Mouse (Mus musculus): ENCODE measurements around the gene Dync2h1. TPM values are rescaled to one million over a fixed set of nuclear protein-coding genes. Genes with fewer than 3 reads are reported as not detected.
"Not testable (repeated sequence)": the region's sequence is repeated elsewhere in the genome, so short reads cannot be mapped to it uniquely, and the experiment has no call there.

Gene Dync2h1
- 23.5 and 23.7 TPM in 2 replicates for polyA plus RNA-seq (2015; fragmentation: Nextera tagmentation; extraction: Ambion mirVana)

- Histone ChIP-seq H3K4me3 (peak within 1 kb of the TSS; percentile 96), H3K36me3 (no peaks in the 10 kb centered on the region), H3K27ac (peak within 1 kb of the TSS; percentile 96), H3K9me3 (no peaks in the 10 kb centered on the region), H3K27me3 (no peaks in the 10 kb centered on the region), H3K4me1 (peaks cover 12% of the 10 kb centered on the region), H3K4me2 (peak within 1 kb of the TSS; percentile 74), H3K9ac (peak within 1 kb of the TSS; percentile 96)
- ATAC-seq (ENCODE audit: insufficient number of reproducible peaks, insufficient read depth, low FRiP score, low TSS enrichment, low read depth), result peak; percentile 98
- under 1% methylated on average over 60 of the region's 62 CpGs for WGBS
Measured at GRCm38 (mm10) chr9:7184172-7184896, at the start of gene Dync2h1, which contains the start of gene Dcun1d5. Dync2h1 (minus strand) TSS chr9:7184446. Dcun1d5 (plus strand) TSS chr9:7184520.

GRCm38 (mm10) chr9:7221460-7221859, 37.2 kb upstream of the Dync2h1 start:
- no peaks in the 10 kb centered on the region for H3K9me3 ChIP-seq
- no peak overlapping the region for H3K9ac ChIP-seq
- no peak overlapping the region for H3K4me3 ChIP-seq
- H3K4me2 ChIP-seq, result no peak overlapping the region
- no peaks in the 10 kb centered on the region for H3K4me1 ChIP-seq
- no peaks in the 10 kb centered on the region for H3K27me3 ChIP-seq
- H3K27ac ChIP-seq, result no peak overlapping the region
- WGBS, result 75% methylated on average over 7 of the region's 7 CpGs
- ATAC-seq (ENCODE audit: insufficient number of reproducible peaks, insufficient read depth, low FRiP score, low TSS enrichment, low read depth), result no peak
- H3K36me3 ChIP-seq, result peaks cover 10% of the 10 kb centered on the region; the same call in 1 of the 2 replicates

GRCm38 (mm10) chr9:7221024-7221423, 36.8 kb upstream of the Dync2h1 start:
- Histone ChIP-seq H3K4me1 (no peaks in the 10 kb centered on the region), H3K4me2 (no peak overlapping the region), H3K9me3 (no peaks in the 10 kb centered on the region), H3K4me3 (no peak overlapping the region), H3K27ac (no peak overlapping the region), H3K9ac (no peak overlapping the region), H3K36me3 (peaks cover 10% of the 10 kb centered on the region; the same call in 1 of the 2 replicates), H3K27me3 (no peaks in the 10 kb centered on the region)
- 80% methylated on average over 5 of the region's 5 CpGs for WGBS
- ATAC-seq (ENCODE audit: insufficient number of reproducible peaks, insufficient read depth, low FRiP score, low TSS enrichment, low read depth), result no peak

DNA sequence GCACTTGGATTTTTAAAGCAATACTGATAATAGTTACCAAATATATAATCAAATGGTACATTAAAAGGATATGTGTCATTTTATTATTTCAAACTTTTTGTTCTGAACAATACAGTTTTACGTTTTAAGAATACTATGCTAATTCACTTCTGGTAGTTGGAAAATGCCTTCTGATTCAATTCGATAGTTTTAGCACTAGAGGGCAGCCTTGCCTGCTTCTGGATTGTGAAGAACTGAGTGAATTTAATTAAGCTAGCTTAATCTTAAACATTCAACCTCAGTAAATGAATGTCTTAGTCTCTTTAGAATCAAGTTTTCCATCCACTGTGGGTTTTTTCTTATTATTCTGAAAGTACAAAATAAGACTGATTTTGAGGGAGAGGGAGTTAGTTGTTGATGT, 32.0 kb upstream of the Dync2h1 start:
- Histone ChIP-seq H3K9ac (no peak overlapping the region), H3K4me3 (no peak overlapping the region), H3K9me3 (0 out of 2 replicates have a peak, but pooled peaks cover 5% of the 10 kb centered on the region), H3K27ac (no peak overlapping the region), H3K4me2 (no peak overlapping the region), H3K4me1 (no peaks in the 10 kb centered on the region), H3K27me3 (no peaks in the 10 kb centered on the region), H3K36me3 (peaks cover 30% of the 10 kb centered on the region)
- 42% methylated on average over 2 of the region's 2 CpGs for WGBS
- no peak for ATAC-seq (ENCODE audit: insufficient number of reproducible peaks, insufficient read depth, low FRiP score, low TSS enrichment, low read depth)

DNA sequence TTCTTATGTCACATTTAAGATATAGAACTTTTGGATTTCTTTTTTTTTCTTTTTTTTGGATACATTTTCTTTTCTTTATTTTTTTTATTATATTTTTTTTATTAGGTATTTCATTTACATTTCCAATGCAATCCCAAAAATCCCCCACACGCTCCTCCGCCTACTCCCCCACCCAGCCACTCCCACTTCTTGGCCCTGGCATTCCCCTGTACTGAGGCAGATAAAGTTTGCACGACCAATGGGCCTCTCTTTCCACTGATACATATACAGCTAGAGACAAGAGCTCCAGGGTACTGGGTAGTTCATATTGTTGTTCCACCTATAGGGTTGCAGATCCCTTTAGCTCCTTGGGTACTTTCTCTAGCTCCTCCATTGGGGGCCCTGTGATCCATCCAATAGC, 6.4 kb upstream of the Dync2h1 start:
- H3K9me3 ChIP-seq; H3K4me3 ChIP-seq; ATAC-seq (ENCODE audit: insufficient number of reproducible peaks, insufficient read depth, low FRiP score, low TSS enrichment, low read depth); H3K27ac ChIP-seq; H3K4me2 ChIP-seq; H3K4me1 ChIP-seq; H3K27me3 ChIP-seq; H3K9ac ChIP-seq; H3K36me3 ChIP-seq: not testable (repeated sequence)
- 89% methylated on average over 3 of the region's 3 CpGs for WGBS

- Histone ChIP-seq H3K4me1 (peaks cover 12% of the 10 kb centered on the region), H3K9ac (peak overlapping the region; percentile 96), H3K27me3 (no peaks in the 10 kb centered on the region), H3K36me3 (peaks cover 1% of the 10 kb centered on the region; the same call in 1 of the 2 replicates), H3K4me2 (peak overlapping the region; percentile 74), H3K4me3 (peak overlapping the region; percentile 96), H3K27ac (peak overlapping the region; percentile 96), H3K9me3 (no peaks in the 10 kb centered on the region)
- under 1% methylated on average over 26 of the region's 31 CpGs for WGBS
- peak; percentile 74; the same call in 1 of the 2 replicates for ATAC-seq (ENCODE audit: insufficient number of reproducible peaks, insufficient read depth, low FRiP score, low TSS enrichment, low read depth)
Measured at GRCm38 (mm10) chr9:7184897-7185291, 648 bp upstream of the Dync2h1 start.

DNA sequence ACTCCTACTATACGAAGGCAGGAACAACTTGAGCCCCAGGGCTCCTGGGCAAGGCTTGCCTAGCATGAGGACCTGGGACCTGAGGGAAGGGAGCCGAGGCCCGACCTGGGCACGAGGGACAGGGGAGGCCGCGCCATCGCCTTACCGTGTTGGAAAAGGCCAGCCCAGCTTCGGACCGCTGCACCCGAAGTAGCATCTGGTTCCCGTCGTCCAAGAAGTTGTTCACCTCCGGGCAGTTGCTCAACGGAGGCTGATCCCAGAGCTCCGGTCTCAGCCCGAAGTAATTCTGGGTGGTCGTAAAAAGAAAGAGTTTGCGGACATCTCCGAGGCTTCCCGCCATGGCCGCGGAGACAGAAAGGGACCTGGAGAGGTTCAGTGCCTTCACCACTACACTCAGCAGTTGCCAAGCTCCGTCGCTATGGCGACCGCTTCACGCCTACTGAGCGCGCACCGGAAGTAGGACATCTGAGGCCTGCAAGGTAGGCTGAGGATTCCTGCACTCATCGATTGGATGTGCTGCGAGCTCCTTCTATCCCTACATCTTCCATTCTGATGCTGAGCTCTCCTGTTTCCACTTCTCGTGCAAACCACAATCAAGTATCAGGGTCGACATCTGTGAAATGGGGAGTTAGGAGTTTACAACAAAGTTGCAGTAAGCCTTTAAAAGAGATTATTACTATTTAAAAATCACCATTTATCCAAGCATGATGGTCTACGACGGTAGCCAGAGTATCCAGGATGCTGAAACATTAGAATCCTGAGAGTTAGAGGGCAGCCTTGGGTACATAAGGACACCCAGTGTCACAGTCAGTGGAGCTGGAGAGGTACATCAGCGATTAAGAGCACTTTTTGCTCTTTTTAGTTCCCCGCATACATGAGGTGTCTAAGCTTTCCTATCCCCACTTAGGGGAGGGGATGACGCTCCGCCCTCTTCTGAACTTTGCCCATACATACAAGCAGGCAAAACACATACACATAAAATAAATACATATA, 7.3 kb downstream of the Dync2h1 start:
- peaks cover 5% of the 10 kb centered on the region; the same call in 1 of the 2 replicates for H3K4me1 ChIP-seq
- no peaks in the 10 kb centered on the region for H3K27me3 ChIP-seq
- peak overlapping the region; percentile 65 for H3K4me3 ChIP-seq
- peak overlapping the region; percentile 80 for H3K9ac ChIP-seq
- H3K4me2 ChIP-seq, result peak overlapping the region; percentile 80
- 8% methylated on average over 41 of the region's 41 CpGs for WGBS
- peak; percentile 97 for ATAC-seq (ENCODE audit: insufficient number of reproducible peaks, insufficient read depth, low FRiP score, low TSS enrichment, low read depth)
- H3K27ac ChIP-seq, result peak overlapping the region; percentile 28; the same call in 1 of the 2 replicates
- H3K36me3 ChIP-seq, result peaks cover 8% of the 10 kb centered on the region; the same call in 1 of the 2 replicates
- no peaks in the 10 kb centered on the region for H3K9me3 ChIP-seq

DNA sequence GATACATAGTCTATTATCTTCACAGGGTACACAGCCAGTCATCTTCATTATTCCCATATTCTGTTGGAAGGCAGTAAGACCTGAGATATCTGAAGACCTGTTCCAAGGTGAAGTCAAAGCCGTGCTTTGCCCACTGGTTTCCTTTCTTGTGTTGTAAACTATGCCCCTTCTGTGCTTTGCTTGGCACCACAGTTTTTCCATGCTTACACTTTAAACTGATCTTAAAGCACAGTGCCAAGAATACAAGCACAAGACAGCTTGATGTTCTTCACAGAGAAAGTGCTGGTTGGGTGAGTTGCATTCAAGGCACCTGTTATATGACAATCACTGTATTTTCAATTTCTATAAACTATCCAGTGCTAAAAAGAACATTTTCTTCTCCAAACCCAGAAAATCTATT, 10.5 kb downstream of the Dync2h1 start:
- no peak overlapping the region for H3K27ac ChIP-seq

DNA sequence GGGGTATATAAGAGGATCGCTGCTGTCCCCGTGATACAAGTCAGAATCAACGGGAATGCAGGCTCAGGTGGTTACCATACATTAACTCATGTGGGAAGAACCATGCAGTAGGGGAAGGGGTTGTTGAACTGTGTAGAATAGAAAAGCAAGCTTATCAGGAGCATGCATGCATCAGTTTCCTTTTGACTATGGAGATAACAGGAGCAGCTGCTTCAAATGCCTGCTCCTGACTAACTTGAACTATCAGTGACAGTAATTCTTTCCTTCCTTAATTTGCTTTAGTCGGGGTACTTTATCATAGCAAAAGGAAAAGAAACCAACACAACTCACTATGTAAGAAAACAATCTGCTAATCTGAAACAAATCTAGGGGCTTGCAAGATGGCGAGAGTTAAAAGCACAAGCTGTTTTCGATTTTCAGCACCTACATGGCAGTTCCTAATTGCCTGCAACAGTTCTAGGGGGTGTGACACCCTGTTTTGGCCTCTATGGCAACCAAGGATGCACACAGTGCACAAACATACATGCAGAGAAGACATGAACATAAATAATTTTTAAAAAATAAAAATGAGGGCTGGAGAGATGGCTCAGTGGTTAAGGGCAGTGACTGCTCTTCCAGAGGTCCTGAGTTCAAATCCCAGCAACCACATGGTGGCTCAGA, 16.8 kb downstream of the Dync2h1 start:
- 76% methylated on average over 6 of the region's 6 CpGs for WGBS
- H3K4me2 ChIP-seq, result no peak overlapping the region

More for the DNA sequence above, 10.5 kb downstream of the Dync2h1 start:
- no peak overlapping the region for H3K4me2 ChIP-seq
- H3K9me3 ChIP-seq, result no peaks in the 10 kb centered on the region
- peaks cover 17% of the 10 kb centered on the region for H3K36me3 ChIP-seq
- peaks cover 5% of the 10 kb centered on the region; the same call in 1 of the 2 replicates for H3K4me1 ChIP-seq
- no peaks in the 10 kb centered on the region for H3K27me3 ChIP-seq
- no peak overlapping the region for H3K9ac ChIP-seq
- H3K4me3 ChIP-seq, result no peak overlapping the region
- ATAC-seq (ENCODE audit: insufficient number of reproducible peaks, insufficient read depth, low FRiP score, low TSS enrichment, low read depth), result no peak
- 88% methylated on average over 1 of the region's 1 CpGs for WGBS

DNA sequence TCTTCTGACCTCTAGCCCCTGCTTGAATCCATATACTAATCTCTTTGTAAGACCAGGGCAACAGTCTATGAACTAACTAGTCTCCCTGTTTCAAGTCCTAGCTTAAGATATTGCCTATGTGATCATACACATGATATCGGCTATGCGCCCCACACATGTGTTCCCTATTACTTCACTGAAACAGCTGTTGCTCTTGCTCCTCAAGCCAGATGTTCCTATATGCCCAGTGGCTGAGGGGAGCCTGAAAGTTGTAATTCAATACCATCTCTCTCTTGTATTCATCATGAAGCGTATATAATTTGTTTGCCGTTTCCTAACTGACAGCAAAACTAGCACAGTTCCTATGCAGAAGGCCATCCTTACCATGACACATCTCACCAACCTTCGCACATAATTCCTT, 23.6 kb downstream of the Dync2h1 start:
- H3K27me3 ChIP-seq, result no peaks in the 10 kb centered on the region

More for the DNA sequence above, 16.8 kb downstream of the Dync2h1 start:
- Histone ChIP-seq H3K4me1 (no peaks in the 10 kb centered on the region), H3K9ac (no peak overlapping the region), H3K4me3 (no peak overlapping the region), H3K9me3 (no peaks in the 10 kb centered on the region), H3K36me3 (peaks cover 28% of the 10 kb centered on the region), H3K27me3 (no peaks in the 10 kb centered on the region), H3K27ac (no peak overlapping the region)
- no peak for ATAC-seq (ENCODE audit: insufficient number of reproducible peaks, insufficient read depth, low FRiP score, low TSS enrichment, low read depth)

DNA sequence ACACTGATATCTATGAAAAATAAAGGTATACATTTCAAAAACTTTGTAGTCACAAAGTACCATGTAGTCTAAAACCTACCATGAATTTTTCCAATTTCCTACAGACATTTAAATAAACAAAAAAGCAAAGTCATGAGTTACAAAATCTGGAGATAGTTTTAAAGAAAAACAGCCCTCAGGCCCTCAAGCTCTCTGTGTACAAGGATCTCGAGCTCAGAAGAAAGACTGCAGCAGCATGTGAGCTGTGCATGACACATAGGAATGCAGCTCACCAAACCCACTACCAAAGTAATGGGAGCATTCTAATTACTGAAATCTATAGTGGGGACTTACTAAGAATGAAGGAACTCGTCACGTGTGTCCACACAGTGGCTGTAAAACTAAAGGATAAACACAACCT, 24.5 kb downstream of the Dync2h1 start:
- ATAC-seq (ENCODE audit: insufficient number of reproducible peaks, insufficient read depth, low FRiP score, low TSS enrichment, low read depth), result no peak
- H3K9ac ChIP-seq, result no peak overlapping the region
- 25% methylated on average over 3 of the region's 3 CpGs for WGBS
- no peaks in the 10 kb centered on the region for H3K27me3 ChIP-seq
- H3K4me2 ChIP-seq, result no peak overlapping the region
- peaks cover 12% of the 10 kb centered on the region for H3K4me1 ChIP-seq
- H3K27ac ChIP-seq, result no peak overlapping the region
- H3K9me3 ChIP-seq, result no peaks in the 10 kb centered on the region
- no peak overlapping the region for H3K4me3 ChIP-seq
- H3K36me3 ChIP-seq, result peaks cover 31% of the 10 kb centered on the region

More for the DNA sequence above, 23.6 kb downstream of the Dync2h1 start:
- WGBS, result 28% methylated on average over 5 of the region's 5 CpGs
- H3K4me3 ChIP-seq, result no peak overlapping the region
- H3K9ac ChIP-seq, result no peak overlapping the region
- no peaks in the 10 kb centered on the region for H3K9me3 ChIP-seq
- peaks cover 27% of the 10 kb centered on the region for H3K36me3 ChIP-seq
- H3K27ac ChIP-seq, result no peak overlapping the region
- peaks cover 12% of the 10 kb centered on the region for H3K4me1 ChIP-seq
- no peak overlapping the region for H3K4me2 ChIP-seq
- no peak for ATAC-seq (ENCODE audit: insufficient number of reproducible peaks, insufficient read depth, low FRiP score, low TSS enrichment, low read depth)
